Mouse (Mus musculus) intestine, postnatal 0 days (tissue): ENCODE measurements around the gene Ccdc188. TPM values are rescaled to one million over a fixed set of nuclear protein-coding genes. Genes with fewer than 3 reads are reported as not detected.

ENCODE experiments used
- ATAC-seq: fragments of 200-750 bp; cut with Nextera tagmentation; 2 replicates; pipeline ENCODE4 v1.8.0; 2017; ENCODE audit warnings: mild to moderate bottlenecking, moderate TSS enrichment, moderate library complexity
- H3K27ac ChIP-seq: fragments of 300-500 bp; sonication (generic); 2 replicates; pipeline ENCODE4 v1.5.1; 2014; ENCODE audit warnings: mild to moderate bottlenecking, low read depth, low read length, moderate library complexity
- H3K27me3 ChIP-seq: fragments of 300-500 bp; sonication (generic); replicated peaks from 2 replicates; pipeline ENCODE4 v1.6.1; 2014; ENCODE audit warnings: low read length, mixed read lengths; ENCODE audit not compliant: control insufficient read depth, insufficient read depth
- H3K36me3 ChIP-seq: fragments of 300-500 bp; sonication (generic); 2 replicates; pipeline ENCODE4 v1.6.1; 2014; ENCODE audit warnings: mild to moderate bottlenecking, moderate library complexity; ENCODE audit not compliant: control insufficient read depth, insufficient read depth
- H3K4me1 ChIP-seq: fragments of 300-500 bp; sonication (generic); replicated peaks from 2 replicates; pipeline ENCODE4 v1.6.1; 2014; ENCODE audit warnings: antibody characterized with exemption, low read length, mixed read lengths; ENCODE audit not compliant: control insufficient read depth, insufficient read depth
- H3K4me2 ChIP-seq: fragments of 300-500 bp; sonication (generic); replicated peaks from 2 replicates; pipeline ENCODE4 v1.6.1; 2014; ENCODE audit warnings: low read depth, mild to moderate bottlenecking, moderate library complexity
- H3K4me3 ChIP-seq: fragments of 300-500 bp; sonication (generic); 2 replicates; pipeline ENCODE4 v1.5.1; 2014; ENCODE audit warnings: low read depth, low read length
- H3K9ac ChIP-seq: fragments of 300-500 bp; sonication (generic); 2 replicates; pipeline ENCODE4 v1.6.1; 2014; ENCODE audit warnings: mild to moderate bottlenecking, low read depth, low read length
- H3K9me3 ChIP-seq: fragments of 300-500 bp; sonication (generic); 2 replicates; pipeline ENCODE4 v1.6.1; 2016; ENCODE audit warnings: mixed run types; ENCODE audit not compliant: control insufficient read depth
- CTCF ChIP-seq: sonication (generic); IDR thresholded peaks from 2 replicates; pipeline ENCODE4 v1.5.1; 2016; ENCODE audit warnings: low read depth, mild to moderate bottlenecking, control low read depth, antibody characterized with exemption, moderate library complexity
- WGBS: fragments of 180-500 bp; shearing (Covaris S2); extraction: QIAGEN DNeasy Blood & Tissue Kit; methylation state at CpG from one replicate; pipeline ENCODE4 v1.1.7; 2014; 5-methylcytosine and 5-hydroxymethylcytosine counted together
- polyA plus RNA-seq: library from polyadenylated mRNA; unstranded; fragments of >200 nt; fragmentation: Nextera tagmentation; extraction: Ambion mirVana; gene quantifications from 2 replicates; pipeline ENCODE4 v1.2.1, GENCODE M21; 2015

Ccdc188 gene
- polyA plus RNA-seq, 1 experiment from 2014 or later, result not detected

DNA sequence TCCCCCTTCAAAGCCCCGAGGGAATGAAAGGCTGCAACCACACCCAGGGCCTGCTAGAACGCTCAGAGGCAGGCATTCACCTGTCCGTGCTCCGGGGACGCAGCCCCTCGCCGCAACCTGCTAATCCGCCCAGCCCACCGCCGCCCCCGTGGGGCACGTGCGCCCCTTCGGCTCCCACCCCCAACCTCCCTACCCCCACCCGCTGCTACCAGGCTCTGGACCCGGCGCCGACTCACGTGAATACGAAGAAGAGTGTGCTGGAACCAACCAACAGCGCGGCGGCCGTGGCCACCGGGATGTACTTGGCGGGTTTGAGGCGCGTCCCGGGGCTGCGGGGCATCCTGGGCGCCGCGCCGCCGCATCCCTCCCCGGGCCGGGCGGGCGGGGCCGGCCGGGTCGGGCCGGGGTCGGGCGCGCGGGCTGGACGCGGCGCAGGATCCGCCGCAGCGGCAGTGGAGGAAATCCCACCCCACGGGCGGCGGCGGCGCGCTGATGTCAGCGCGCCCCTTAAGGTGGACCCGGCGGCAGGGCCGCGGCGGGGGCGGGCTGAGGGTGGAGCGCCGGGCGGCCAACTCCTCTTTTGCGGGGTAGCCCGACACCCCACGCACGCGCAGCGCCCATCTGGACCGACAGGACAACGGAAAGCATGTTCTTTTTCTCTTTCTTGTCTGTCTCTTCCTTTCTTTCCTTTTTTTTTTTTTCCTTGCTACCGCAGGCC lies 17.2 kb downstream of the Ccdc188 start, which contains the start of gene Zdhhc8:
Zdhhc8 (minus strand) TSS at position 466 of the 718 bp plus-strand sequence.
- Histone ChIP-seq H3K4me2 (peak within 1 kb of the TSS; percentile 94), H3K36me3 (peaks cover 19% of the 10 kb centered on the region), H3K4me1 (no peaks in the 10 kb centered on the region), H3K27ac (peak within 1 kb of the TSS; percentile 41), H3K27me3 (no peaks in the 10 kb centered on the region), H3K4me3 (peak within 1 kb of the TSS; percentile 83), H3K9ac (peak within 1 kb of the TSS; percentile 73), H3K9me3 (no peaks in the 10 kb centered on the region)
- no peak for TF ChIP-seq CTCF
- WGBS, result under 1% methylated on average over 61 of the region's 79 CpGs
- peak; percentile 52 for ATAC-seq

DNA sequence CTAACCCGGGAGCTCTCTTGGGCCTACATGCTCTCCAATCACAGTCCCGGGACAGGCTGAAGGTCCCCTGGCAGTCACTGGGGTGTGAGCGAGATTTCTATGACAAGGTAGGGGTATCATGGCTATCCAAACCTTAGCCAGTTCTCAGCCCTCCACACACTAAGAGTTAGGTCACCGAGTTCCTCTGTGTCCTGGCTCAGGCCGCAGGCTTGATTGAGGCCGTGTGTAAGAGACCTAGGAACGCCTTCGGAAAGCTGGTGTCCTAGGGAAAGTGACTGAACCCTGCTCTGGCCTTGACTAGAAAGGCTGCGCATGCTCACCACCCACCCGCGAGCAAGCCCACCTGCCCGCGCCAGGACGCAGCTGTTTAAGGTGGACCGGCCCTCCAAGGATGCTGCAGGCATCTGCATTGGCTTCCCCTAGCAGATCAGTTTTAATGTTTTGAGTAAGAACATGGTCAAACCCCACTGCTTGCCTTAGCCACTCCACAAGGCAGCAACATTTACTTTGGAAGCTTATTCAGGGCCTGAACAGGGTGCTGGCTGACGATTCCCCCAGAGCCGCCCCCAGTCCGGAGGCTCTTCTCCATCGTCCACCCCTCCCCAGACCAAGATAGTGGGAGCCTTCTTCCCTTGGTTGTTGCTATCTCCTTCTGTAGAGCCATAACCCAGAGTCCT lies 17.8 kb downstream of the Ccdc188 start:
- H3K4me3 ChIP-seq, result peak overlapping the region; percentile 83
- peaks cover 26% of the 10 kb centered on the region for H3K36me3 ChIP-seq
- H3K4me1 ChIP-seq, result no peaks in the 10 kb centered on the region
- H3K27ac ChIP-seq, result peak overlapping the region; percentile 41; the same call in 1 of the 2 replicates
- H3K27me3 ChIP-seq, result no peaks in the 10 kb centered on the region
- peak overlapping the region; percentile 94 for H3K4me2 ChIP-seq
- WGBS, result 10% methylated on average over 19 of the region's 19 CpGs
- no peak for TF ChIP-seq CTCF
- peak overlapping the region; percentile 73 for H3K9ac ChIP-seq
- peak; percentile 42 for ATAC-seq
- H3K9me3 ChIP-seq, result no peaks in the 10 kb centered on the region

DNA sequence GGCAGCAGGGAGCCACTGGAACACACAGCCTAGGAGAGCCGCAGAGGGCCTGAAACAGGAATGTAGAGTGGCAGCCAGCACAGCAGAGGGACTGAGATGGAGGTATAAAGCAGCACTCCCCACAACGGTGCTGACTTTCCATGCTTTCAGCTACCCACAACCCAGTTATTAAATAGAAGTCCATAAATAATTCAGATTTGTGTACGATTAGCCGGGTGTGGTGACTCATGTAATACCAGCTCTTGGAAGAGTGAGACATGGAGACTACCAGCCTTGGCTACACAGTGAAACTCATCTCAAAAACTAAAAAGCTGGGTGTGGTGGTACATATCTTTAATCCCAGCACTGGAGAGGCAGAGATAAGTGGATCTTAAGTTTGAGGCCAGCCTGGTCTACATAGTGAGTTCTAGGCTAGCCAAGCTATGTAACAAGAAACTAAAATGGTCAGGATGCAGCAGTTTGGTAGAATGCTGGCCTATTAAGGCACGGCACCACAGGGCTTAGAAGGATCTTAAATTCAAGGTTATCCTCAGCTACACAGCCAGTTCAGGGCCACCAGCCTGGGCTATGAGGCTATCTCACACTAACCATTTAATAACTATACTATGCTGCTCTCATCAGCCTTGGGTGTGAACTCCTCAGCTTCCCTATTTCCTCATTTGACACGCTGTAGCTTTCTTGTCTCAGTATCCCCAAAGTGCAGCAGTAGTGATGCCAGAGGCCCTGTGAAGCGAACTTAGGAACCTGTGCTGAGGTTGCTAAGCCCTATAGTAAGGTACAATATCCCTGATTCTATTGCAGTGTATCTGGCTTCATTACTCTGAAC lies 19.2 kb downstream of the Ccdc188 start:
- no peak overlapping the region for H3K9ac ChIP-seq
- H3K27ac ChIP-seq, result no peak overlapping the region
- no peak overlapping the region for H3K4me2 ChIP-seq
- TF ChIP-seq CTCF, result no peak
- ATAC-seq, result no peak
- H3K4me3 ChIP-seq, result no peak overlapping the region
- no peaks in the 10 kb centered on the region for H3K9me3 ChIP-seq
- H3K4me1 ChIP-seq, result no peaks in the 10 kb centered on the region
- WGBS, result 76% methylated on average over 7 of the region's 7 CpGs
- peaks cover 40% of the 10 kb centered on the region for H3K36me3 ChIP-seq
- H3K27me3 ChIP-seq, result no peaks in the 10 kb centered on the region

DNA sequence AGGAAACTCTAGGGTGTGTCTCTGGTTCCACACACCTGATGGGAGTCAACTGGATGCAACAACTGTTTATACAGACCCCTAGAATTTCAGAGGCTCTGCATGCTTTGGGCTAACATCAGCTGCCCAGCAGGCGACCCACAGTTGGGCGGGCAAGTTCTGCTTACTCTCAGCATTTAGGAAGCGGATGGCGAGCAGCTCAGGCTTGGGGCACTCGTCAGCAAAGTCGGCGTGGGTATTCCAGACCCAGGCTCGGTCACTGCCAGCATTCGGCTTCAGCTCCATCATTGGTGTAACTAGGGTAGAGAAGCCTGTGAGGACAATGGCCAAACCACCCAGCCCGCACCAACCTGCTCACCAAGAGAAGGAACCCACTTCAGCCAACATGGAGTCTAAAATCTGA lies 23.9 kb downstream of the Ccdc188 start:
- no peaks in the 10 kb centered on the region for H3K9me3 ChIP-seq
- H3K4me1 ChIP-seq, result no peaks in the 10 kb centered on the region
- no peaks in the 10 kb centered on the region for H3K27me3 ChIP-seq
- no peak overlapping the region for H3K4me3 ChIP-seq
- no peak overlapping the region for H3K9ac ChIP-seq
- no peak overlapping the region for H3K4me2 ChIP-seq
- no peak for ATAC-seq
- H3K36me3 ChIP-seq, result peaks cover 82% of the 10 kb centered on the region
- no peak for TF ChIP-seq CTCF
- WGBS, result 92% methylated on average over 10 of the region's 10 CpGs
- H3K27ac ChIP-seq, result no peak overlapping the region

DNA sequence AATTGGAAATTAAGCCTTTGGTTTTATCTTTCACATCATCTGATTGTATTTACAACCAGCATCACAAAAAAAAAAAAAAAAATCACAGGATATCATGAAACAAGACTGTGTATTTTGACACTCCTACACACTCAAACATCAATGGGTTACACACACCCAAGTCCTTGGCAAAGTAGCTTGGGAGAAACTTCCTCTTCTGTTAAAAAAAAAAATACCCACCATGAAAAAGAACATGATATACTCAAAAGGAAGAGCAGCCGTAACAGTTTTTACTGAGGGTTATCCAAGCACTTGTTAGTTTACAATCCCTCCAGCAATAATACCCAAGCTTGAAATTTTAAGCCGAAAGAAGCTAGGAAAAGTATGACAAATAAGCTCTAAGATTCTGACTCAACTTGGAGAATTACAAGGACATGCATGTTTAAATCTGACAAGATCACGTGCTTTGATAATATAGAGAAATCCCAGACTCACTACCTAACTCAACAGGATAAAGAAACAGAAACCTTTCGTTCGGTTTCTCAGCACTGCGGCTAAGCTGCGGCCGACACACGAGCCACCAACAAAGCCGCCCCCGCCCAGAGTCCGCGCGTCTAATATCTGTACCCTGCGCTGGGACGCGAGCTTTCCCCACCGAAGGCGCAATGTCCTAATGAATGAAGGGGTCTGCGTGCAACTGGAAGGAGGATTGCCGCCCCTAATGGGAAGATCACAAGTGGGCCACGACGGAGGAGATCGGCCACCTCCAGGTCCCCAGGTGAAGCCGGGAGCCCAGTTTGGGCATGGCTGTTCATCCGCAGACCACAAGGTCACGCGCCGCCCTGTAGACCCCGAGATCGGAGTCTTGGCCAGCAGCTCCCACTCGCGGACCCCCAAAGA lies 30.1 kb downstream of the Ccdc188 start:
- Histone ChIP-seq H3K36me3 (peaks cover 53% of the 10 kb centered on the region), H3K4me3 (peak overlapping the region; percentile 88), H3K4me2 (peak overlapping the region; percentile 93), H3K4me1 (0 out of 2 replicates have a peak, but pooled peaks cover 8% of the 10 kb centered on the region), H3K9ac (peak overlapping the region; percentile 86), H3K27me3 (no peaks in the 10 kb centered on the region), H3K9me3 (no peaks in the 10 kb centered on the region), H3K27ac (peak overlapping the region; percentile 82)
- TF ChIP-seq CTCF, result no peak
- no peak for ATAC-seq
- WGBS, result under 1% methylated on average over 33 of the region's 33 CpGs
